23 mouse cellular contexts compared by ENCODE assay signal in genomic region chr15:85466456-85467067, GRCm38 (mm10). TPM values are rescaled to one million over a fixed set of nuclear protein-coding genes. Genes with fewer than 3 reads are reported as not detected.
A peak's percentile ranks its signal among the peaks of the same experiment; 100 is the strongest.
DNase-seq lines count a peak whose midpoint lies in the region; ATAC-seq and TF ChIP-seq lines count a peak whose summit lies in the region.
"Had no signal": no experiment of that assay in that cellular context is flagged by ENCODE, and none has a peak within 500 bp of the region (broad histone marks: within the 10 kb centered on the region; RNA-seq: fewer than 3 reads in every experiment).

No protein-coding gene starts in this region.

- no peak overlapping the region for H3K9ac ChIP-seq in forebrain, embryonic 15.5 days (replicated peaks)
- no peak overlapping the region for H3K9ac ChIP-seq in hindbrain, postnatal 0 days (replicated peaks; ENCODE audit: low read length)
- H3K9ac ChIP-seq: embryonic facial prominence, embryonic 12.5 days; heart, embryonic 12.5 days; liver, embryonic 12.5 days had no signal

- H3K9me3 ChIP-seq in forebrain, embryonic 10.5 days, result no peaks in the 10 kb centered on the region
- no peaks in the 10 kb centered on the region for H3K9me3 ChIP-seq in forebrain, embryonic 15.5 days
- no peaks in the 10 kb centered on the region for H3K9me3 ChIP-seq in hindbrain, postnatal 0 days (ENCODE audit: low read length)
- H3K9me3 ChIP-seq: embryonic facial prominence, embryonic 12.5 days; heart, embryonic 12.5 days; liver, embryonic 12.5 days had no signal

- DNase-seq in layer of hippocampus, adult 2 months (ENCODE audit: low spot score in 2 of 2), result no peak
- no peak for DNase-seq in layer of hippocampus, adult 8-10 months (ENCODE audit: low spot score in 2 of 2)
- DNase-seq in forebrain, embryonic 10.5 days (ENCODE audit: extremely low spot score, low spot score), result no peak
- DNase-seq in hindbrain, postnatal 0 days (ENCODE audit: low spot score), result no peak
- DNase-seq in lung, adult 18-20 months, result no peak
- no peak for DNase-seq in urinary bladder, postnatal 25 days (ENCODE audit: low spot score)
- no peak for DNase-seq in lung, postnatal 36 days
- DNase-seq: cerebellum, postnatal 36 days; gastrocnemius, postnatal 14 days; heart, postnatal 4 days; kidney, adult 8-10 months; left cerebral cortex, postnatal 4 days; right cerebral cortex, postnatal 4 days; thymus, postnatal 14 days had no signal

- no peak; the same call in 1 of the 2 replicates for ATAC-seq in forebrain, embryonic 15.5 days (replicated peaks)
- ATAC-seq in hindbrain, postnatal 0 days, result no peak
- ATAC-seq: liver, embryonic 12.5 days had no signal

- peaks cover 64% of the 10 kb centered on the region for H3K36me3 ChIP-seq in forebrain, embryonic 10.5 days (replicated peaks)
- H3K36me3 ChIP-seq in forebrain, embryonic 15.5 days, result 0 out of 2 replicates have a peak, but pooled peaks cover 6% of the 10 kb centered on the region
- peaks cover 11% of the 10 kb centered on the region; the same call in 1 of the 2 replicates for H3K36me3 ChIP-seq in hindbrain, postnatal 0 days (ENCODE audit: insufficient read depth, low read length)

- H3K27ac ChIP-seq in layer of hippocampus, adult 2 months, result peak overlapping the region; percentile 72
- H3K27ac ChIP-seq in forebrain, embryonic 10.5 days, result peak overlapping the region; percentile 90
- H3K27ac ChIP-seq in forebrain, embryonic 15.5 days (replicated peaks), result peak overlapping the region; percentile 64
- peak overlapping the region; percentile 22; the same call in 1 of the 2 replicates for H3K27ac ChIP-seq in hindbrain, postnatal 0 days
- H3K27ac ChIP-seq: embryonic facial prominence, embryonic 12.5 days; liver, embryonic 12.5 days had no signal

- H3K27me3 ChIP-seq in forebrain, embryonic 10.5 days (ENCODE audit: poor library complexity, severe bottlenecking), result peaks cover 72% of the 10 kb centered on the region
- no peaks in the 10 kb centered on the region for H3K27me3 ChIP-seq in forebrain, embryonic 15.5 days
- H3K27me3 ChIP-seq in hindbrain, postnatal 0 days (ENCODE audit: insufficient read depth, low read length), result no peaks in the 10 kb centered on the region
- H3K27me3 ChIP-seq: embryonic facial prominence, embryonic 12.5 days; liver, embryonic 12.5 days had no signal

- H3K4me1 ChIP-seq in forebrain, embryonic 10.5 days, result peaks cover 60% of the 10 kb centered on the region
- H3K4me1 ChIP-seq in forebrain, embryonic 15.5 days, result peaks cover 53% of the 10 kb centered on the region
- peaks cover 10% of the 10 kb centered on the region; the same call in 1 of the 2 replicates for H3K4me1 ChIP-seq in hindbrain, postnatal 0 days (ENCODE audit: insufficient read depth, low read length)
- H3K4me1 ChIP-seq: liver, embryonic 12.5 days had no signal

- H3K4me3 ChIP-seq in layer of hippocampus, adult 2 months, result no peak overlapping the region
- H3K4me3 ChIP-seq in forebrain, embryonic 10.5 days, result no peak overlapping the region
- H3K4me3 ChIP-seq in forebrain, embryonic 15.5 days, result no peak overlapping the region
- no peak overlapping the region for H3K4me3 ChIP-seq in hindbrain, postnatal 0 days (ENCODE audit: low read length)
- H3K4me3 ChIP-seq: embryonic facial prominence, embryonic 12.5 days; heart, embryonic 12.5 days; liver, embryonic 12.5 days had no signal

- 91% methylated on average over 5 of the region's 5 CpGs for WGBS in forebrain, embryonic 10.5 days
- WGBS in forebrain, embryonic 15.5 days, result 55% methylated on average over 5 of the region's 5 CpGs
- 49% methylated on average over 5 of the region's 5 CpGs for WGBS in hindbrain, postnatal 0 days

- TF ChIP-seq CTCF in layer of hippocampus, adult 2 months (conservative IDR thresholded peaks at IDR 0.05), result no peak
- no peak for TF ChIP-seq CTCF in hindbrain, postnatal 0 days (IDR thresholded peaks at IDR 0.05; ENCODE audit: low read depth)

- H3K4me2 ChIP-seq in forebrain, embryonic 15.5 days (replicated peaks), result no peak overlapping the region
- H3K4me2 ChIP-seq in hindbrain, postnatal 0 days (ENCODE audit: low read depth, low read length), result no peak overlapping the region
- H3K4me2 ChIP-seq: embryonic facial prominence, embryonic 12.5 days; heart, embryonic 12.5 days; liver, embryonic 12.5 days had no signal

RNA-seq across cellular contexts. Expression of gene 7530416G11Rik, which starts 36.5 kb away (rescaled TPM):
- not detected for total RNA-seq in layer of hippocampus, adult 2 months (2021)
- total RNA-seq in layer of hippocampus, adult 8-10 months (2022), result not detected
- not detected in 2 replicates for polyA plus RNA-seq in forebrain, embryonic 10.5 days (2016; fragmentation: Nextera tagmentation; extraction: Ambion mirVana)
- 0.14 TPM in 1 of 2 replicates, not detected in the other for polyA plus RNA-seq in forebrain, embryonic 15.5 days (2015; fragmentation: Nextera tagmentation; extraction: Ambion mirVana)
- total RNA-seq in hindbrain, postnatal 0 days (2014; rRNA removed), result not detected in 2 replicates
- not detected in 2 replicates for polyA plus RNA-seq in hindbrain, postnatal 0 days (2015; fragmentation: Nextera tagmentation; extraction: Ambion mirVana)
- total RNA-seq: gastrocnemius, postnatal 14 days; heart, postnatal 4 days; layer of hippocampus, adult 18-20 months; left cerebral cortex, postnatal 4 days; megakaryocyte-erythroid progenitor cell, adult 5-6 weeks; MEL; neutrophil, adult 5-6 weeks had no signal
- polyA plus RNA-seq: embryonic facial prominence, embryonic 12.5 days; heart, embryonic 12.5 days; liver, embryonic 12.5 days; lung, postnatal 0 days had no signal

Comparison
In these comparisons a context has a peak if more than half of its experiments do, and no peak if none do; other contexts are left out.
1. H3K27ac ChIP-seq: peak in every context shown above with its lines; median percentile 90 in forebrain, embryonic 10.5 days; 72 in layer of hippocampus, adult 2 months; 64 in forebrain, embryonic 15.5 days; 22 in hindbrain, postnatal 0 days.